Mouse (Mus musculus) cerebellum, postnatal 25 days (tissue): ENCODE data around the gene Xpnpep2.

Source experiments
- DNase-seq, 2 experiments: peaks; one replicate each; pipeline ENCODE4 v3.0.0; 2021; ENCODE audit warnings: mixed read lengths in 2 of 2

Xpnpep2 gene

DNA sequence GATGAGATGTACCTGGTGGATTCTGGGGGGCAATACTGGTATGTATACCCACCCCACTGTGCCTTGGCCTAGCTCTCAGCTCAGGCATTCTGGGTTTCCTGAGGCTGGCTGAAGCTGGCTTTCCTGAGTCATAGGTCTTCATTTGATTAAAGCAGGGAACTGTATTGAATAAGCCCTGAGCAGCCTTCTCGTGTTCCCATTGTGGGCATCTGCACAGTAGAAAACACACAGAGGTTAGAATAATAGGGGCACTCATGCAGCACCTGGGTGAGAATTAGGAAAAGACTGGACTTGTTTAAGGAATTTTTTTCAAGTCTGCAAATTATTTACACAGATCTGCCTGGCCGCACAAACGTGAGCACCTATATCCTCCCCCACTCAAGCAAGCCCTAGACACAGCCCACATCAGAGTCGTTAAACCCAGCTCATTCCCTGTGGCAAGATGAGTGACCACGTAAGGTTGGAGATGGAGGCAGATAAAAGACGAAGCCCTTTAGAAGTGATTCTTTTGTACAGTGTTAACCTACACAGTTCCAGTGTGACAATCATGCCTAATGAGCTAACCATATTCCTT lies 18.5 kb downstream of the Xpnpep2 start:
- DNase-seq: no peak

DNA sequence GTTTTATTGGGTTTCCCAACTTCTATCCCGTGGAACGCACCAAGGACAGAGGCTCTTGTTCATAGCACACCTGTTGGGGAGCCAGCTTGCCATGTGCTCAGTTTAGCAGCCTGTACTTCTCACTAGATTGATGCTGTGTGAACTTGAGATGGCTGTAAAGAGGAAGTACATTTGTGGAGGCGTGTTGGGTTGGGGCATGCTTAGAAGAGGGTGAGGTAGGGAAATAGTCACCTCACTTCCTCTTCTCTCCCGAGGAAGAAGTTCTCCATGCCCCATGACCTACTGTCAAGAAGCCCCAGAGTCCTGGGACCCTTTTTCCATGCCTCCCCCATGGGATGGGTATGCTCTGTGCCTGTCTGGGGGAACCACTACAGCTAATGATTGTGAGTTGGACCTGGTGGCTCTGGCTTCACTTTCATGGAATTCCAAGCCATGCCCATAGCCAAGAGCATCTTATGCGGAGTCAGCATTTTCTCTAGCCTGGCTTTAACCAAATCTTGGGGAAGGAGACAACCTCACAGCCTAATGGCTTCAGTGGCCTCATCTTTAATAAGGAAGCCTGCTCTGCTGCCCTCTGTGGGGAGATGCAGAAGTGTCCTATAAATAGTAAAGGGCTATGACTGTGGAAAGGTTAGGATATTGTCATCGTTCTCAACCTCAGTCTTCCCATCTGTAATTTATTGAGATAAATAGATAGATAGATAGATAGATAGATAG lies 19.1 kb downstream of the Xpnpep2 start:
- no peak for DNase-seq

DNA sequence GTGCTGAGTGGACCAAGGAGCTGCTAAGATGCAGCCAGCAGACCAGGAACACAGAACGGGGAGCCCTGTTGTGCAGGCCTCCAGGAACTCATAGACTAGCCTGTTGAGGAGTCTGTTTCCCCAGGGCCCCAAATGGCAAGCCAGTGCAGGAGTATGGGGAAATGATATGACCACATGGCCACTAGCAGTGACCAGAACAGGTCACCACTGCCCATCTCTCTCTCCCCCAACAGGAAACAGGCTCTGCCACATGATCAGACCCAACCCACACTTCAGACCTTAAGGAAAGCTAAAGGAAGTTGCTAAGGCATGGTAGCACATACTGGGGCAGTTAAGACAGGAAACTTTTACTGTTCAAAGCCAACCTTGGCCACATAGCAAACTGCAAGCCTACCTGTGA lies 20.6 kb downstream of the Xpnpep2 start:
- DNase-seq: no peak

DNA sequence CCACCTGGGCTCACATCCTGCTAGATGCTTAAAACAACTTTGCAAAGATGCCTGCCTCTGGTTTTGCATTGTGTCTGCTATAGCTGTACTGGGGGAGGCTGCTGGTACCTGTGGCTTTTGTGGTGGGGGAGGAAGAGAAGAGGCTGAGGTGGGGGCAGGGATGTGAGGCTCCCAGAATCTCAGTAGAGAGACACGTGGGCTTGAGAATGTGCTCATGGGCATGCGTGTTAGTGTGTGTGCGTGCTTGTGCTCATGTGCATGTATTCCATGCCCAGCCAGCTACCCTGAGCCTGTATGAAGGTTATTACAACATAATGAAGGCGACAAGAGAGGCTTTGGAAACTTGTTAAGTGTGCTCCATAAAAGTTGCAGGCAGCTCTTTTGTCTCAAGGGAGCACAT lies 28.4 kb downstream of the Xpnpep2 start:
- no peak for DNase-seq

DNA sequence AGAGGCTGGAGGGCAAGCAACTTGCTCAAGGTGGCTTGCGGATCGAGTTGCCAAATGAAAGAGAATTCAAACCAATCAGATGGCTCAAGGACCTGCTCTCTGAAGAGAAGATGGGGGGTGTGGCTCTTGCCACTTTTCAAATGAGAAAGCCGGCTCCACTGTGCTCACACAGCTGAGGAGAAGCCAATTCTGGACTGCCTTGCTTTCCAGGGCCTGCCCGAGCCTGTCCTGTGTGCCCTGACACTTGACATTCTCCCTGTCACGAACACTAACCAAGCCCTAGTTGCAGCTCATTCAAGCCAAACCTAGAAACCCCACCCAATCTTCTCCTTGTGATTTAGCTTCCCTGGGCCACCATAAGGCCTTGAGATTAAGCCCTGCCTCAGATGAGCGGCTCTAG lies 29.5 kb downstream of the Xpnpep2 start:
- DNase-seq: no peak

DNA sequence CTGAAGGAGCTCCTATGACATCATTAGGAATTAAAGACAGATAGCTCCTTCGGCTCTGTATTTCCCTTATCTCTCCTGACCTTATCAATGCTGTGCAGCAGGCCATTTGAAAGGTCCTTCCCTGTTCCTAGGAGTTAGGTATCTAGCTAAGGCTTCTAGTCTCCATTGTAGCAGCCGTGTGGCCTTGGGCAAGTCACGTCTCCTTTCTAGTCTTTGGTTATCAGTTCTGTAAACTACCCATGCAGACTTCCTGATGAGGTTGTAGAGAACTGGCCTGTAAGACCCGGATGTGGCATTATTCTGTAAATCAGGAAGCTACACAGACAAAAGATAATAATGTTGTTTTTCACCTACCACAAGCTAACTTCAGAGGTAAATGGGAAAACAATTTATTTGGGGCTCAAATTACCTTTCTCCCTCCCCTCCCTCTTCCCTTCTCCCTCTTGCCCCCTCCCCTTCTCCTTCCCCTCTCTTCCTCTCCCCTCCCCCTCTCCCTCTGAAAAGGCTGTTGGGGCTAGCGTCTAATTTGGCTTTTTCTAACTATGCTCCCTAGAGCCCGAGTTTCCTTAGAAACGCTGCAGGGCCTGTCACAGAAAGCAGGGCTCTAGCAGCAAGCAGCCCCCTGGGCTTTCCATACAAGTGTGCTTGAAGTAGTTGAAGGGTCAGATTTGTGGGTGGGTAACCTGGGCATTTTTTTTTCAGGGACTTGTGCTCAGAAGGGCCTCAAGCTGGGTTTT lies 30.2 kb downstream of the Xpnpep2 start:
- no peak for DNase-seq

DNA sequence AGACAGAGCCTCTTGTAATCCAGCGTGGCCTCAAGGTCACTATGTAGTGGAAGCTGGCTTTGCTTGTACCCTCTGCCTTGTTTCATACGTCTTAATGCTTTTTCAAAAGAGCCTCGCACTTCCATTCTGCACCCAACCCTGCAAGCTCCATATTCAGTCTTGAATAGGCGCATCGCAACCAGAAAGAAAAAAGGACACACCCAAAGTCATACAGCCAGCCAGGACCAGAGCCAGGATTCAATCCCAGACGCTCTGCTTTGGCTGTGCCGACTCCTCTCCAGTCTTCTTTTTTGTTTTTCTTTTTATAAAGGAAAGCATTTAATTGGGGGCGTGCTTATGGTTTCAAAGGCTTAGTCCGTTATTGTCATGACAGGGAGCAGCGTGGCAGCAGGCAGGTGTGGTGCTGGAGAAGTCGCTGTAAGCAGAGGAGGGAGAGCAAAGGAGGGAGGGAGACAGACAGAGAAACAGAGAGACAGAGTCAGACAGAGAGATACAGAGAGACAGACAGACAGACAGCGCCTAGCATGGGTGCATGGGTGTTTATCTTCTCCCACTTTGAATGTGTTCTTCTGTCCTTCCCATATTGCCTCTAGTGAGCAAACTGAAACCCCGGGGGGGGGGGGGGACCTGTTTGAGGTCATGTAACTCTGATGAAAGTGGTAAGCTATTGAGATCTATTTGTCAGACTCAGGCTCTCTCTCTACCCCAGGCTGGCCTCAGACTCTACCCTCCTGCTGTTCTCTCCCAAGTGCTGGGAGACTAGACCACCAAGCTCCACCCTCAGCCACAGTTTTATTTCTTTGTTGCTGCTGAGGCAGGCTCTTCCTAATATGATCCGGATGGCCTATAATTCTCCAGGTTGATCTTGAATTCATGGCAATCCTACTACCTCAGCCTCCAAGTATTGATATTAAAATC lies 31.1 kb downstream of the Xpnpep2 start:
- DNase-seq: no peak

DNA sequence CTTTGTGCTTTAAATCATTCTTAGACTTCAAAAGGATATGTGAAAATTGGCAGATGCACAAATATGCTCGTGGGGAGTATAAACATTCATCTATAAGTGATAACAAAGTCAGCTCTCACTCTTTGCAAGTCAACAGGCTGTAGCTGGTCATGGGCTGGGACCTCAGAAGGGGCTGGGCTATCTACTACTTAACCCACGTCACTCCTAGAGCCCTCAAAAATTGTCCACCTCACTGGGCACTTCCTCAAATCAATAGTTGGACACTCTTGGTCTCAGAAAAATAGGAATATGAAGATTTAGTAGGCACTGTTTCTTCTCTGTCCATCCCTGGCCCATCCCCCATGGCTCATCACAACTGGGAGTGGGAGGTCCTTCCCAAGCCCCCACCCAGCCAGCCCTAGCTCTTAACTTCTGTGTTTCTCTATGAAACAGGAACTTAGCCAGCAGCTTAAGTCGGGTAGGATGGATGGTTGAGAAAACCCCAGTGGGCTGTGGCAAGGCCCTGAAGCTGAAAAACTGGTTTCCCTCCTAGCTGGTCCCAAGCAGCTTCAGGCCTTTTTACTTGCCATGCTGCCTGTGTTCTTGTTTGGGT lies 31.9 kb downstream of the Xpnpep2 start:
- DNase-seq: no peak

DNA sequence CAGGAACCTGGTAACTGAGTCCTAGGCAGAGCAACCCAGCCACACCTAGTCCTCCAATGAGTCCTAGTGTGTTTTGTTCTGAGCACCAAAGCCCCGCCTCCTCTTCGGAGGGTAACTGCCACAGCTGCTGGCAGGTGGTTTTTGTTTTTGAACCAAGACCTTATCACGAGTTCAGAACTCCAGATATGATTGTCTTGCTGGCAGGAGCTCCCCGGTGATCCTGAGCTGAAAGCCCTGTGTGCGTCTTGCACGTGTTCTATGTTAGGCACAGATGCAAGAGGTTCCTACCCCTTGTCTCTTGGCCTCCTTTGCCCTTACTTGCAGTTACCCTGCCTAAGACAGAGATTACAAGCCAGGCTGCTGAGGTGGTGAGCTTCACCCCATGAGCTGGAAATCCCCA lies 33.0 kb downstream of the Xpnpep2 start:
- DNase-seq: no peak

DNA sequence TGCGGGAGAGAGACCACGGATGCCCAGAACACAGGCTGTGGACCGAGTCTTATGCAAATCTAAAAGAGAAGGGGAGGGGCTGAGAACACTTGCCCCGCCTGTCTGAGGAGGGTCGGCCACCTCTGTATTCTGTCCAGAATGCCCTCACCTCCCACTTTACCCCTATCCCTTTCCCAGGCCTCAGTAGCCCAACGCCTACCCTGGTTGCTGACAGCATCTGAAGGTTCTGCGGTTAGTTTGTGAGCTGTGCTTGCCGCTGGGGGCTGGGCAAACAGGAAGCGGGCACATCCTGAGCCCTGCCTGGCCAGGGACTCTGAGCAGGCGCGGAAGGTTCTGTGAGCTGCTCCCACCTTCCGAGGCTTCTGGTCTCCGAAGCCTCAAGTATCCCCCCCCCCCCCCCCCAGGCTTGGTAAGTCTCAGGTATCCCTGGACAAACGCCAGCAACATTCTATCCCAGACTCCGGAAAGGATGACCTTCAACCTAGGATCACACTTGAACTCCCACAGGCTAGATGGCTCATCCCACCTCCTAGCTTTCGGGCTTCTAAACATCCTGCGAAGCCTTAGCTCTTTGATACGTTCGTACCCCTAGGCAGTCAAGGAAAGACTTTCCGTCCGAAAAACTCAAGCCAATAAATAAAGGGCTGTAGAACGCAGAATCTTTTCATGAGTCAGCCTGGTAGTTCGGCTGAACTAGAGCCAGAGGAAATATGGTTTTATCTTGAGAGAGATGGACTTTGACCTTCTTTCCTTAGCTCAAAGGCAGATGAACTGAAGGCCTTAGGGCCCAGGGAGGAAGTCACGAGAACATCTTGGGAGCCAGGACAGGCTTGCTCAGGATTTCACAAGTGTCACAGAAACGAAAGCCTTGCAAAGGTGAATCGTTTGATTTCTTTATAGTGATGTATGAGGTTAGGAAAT lies 35.1 kb downstream of the Xpnpep2 start:
- DNase-seq: no peak

DNA sequence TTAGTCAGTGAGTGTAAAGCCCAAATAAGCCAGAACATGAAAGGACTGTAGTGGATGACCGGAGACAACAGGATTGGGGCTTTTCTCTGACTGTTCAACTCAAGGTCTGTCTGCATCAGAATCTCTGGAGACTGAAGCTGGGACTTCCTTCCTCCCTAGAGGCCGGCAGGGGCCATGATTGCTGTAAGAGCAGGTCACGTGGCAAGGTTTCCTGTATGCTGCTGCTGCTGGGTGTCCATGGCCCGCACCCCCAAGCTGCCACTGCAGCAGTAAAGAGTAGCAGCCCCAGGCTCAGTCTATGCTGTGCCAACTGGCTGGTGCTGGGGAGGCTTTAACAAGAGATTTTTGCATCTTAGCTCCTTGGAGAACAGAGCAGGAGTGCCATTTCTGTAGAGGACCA lies 37.7 kb downstream of the Xpnpep2 start, which contains the start of gene Sash3:
Sash3 (plus strand) TSS at position 175 of the 400 bp plus-strand sequence.
- no peak for DNase-seq

DNA sequence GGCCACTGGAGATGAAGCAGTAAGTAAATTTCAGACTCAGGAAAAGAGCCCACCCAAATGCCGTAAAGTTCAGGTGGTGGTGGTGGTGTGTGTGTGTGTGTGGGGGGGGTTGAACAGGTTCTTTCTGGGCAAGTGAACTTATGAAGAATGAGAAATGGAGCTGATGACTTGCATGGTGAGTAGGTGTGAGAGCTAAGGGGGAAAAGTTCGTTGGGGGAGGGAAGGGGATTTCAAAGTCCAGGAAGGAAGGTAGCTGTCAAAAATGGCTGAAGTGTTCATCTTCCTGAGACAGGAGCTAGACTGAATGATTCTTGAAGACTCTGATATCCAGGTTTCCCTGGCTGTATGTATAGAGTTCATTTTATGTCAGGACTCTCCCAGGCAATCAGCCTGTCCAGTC lies 38.7 kb downstream of the Xpnpep2 start:
- no peak for DNase-seq

DNA sequence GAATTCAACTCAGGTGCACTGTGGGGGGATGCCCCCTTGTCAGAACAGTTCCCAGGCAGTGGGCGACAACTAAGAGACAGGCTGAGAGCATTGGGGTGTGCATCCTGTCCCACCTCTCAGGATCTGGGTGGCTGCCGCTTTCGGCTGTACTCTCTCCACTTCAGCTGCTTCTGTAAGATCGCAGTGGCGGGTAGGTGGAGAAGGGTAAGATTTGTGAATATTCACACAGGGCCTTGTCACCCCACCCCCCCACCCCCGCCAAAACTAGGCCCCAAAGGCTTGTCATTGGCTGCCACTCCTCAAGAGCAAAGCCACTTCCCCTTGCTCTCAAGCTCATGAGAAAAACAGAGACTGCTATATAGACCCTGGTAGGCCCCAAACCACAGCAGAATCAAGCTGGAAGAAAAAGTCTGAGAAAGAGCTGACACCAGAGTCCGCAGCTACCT lies 39.2 kb downstream of the Xpnpep2 start:
- DNase-seq: no peak

DNA sequence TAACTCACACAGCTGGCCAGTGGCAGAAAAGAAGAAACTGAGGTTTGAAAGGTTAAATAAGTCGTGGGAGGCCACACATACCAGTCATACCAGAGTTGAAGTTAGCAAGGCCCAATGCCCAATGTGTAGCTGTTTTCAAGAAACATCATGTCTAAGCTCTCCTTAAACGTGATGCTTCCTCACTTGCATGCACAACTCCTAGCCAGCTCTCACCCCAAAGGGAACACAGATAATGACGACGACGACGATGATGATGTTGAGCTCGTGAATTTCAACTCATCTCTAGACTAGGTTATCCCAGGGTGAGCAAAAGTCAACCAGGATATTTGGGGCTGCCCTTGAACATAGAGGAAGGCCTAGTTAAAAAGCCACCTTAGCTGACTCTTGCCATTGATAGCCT lies 43.6 kb downstream of the Xpnpep2 start:
- DNase-seq: no peak

DNA sequence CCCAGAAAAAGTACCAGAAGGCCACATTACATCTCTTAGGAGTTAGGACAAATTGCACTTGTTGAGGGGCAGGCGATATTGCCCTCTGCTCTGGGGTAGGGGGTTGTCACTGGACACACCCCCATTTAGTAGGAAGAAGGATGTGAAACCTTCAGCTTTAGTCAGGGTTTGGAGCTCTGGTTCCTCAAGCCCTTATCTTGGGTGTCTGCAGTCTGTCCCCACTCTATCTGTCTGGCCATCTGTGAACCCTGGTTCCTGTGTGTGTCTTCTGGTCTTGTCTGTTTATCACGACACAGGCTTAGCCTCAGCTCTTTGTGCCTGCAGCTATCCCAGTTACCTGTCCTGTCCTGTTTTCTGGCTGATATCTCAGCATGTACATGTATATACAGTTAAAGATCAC lies 44.9 kb downstream of the Xpnpep2 start:
- DNase-seq: no peak

DNA sequence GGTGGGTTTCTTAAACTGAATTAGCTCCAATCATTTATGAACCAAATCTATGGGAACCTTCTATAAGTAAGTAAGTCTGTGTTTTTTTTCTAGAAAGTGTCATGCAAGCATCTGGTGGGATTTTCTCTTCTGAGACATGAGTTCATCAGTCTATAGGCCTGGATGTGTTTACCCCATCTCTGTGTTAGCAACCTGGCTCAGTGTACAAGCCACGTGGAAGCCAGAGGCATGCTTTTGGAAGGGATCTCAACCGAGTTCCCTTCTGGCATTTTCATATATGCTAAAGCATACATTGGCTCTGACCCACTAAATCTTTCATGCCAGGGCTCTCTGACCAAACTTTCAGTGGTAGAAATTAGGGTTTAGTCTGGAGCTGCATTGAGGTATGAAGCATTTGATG lies 45.4 kb downstream of the Xpnpep2 start:
- no peak for DNase-seq

DNA sequence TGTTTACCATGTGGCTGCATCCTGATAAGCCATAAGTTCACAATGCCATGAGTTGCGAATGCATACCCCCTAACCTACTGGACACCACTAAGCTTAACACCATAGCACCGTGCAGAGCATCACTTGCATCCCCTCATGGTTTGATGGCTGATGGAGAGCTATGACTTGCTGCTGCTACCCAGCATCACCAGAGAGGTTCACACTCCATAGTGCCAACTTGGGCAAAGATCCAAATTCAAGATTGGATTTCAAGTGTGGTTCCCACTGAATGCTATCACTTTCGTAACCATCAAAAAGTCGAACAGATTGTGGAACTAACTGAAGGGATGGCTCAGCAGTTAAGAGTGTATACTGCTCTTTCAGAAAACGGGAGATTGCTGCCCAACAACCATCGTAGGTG lies 47.0 kb downstream of the Xpnpep2 start:
- DNase-seq: no peak

DNA sequence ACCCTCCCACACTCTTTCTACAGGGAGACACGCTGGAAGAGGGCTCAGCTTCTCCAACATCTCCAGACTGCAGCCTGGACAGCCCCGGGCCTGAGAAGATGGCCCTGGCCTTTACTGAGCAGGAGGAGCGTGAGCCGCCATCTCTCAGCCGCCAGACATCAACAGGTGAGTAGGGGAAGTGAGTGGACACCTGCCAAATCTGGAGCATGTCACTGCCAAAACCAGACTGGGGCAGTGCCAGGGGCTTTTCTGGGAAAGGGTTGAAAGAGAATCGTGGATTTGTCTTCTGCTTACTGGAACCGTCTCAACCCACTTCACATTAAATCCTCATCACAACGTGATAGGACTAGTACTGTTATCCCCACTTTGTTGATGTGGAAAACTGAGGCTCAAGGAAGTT lies 48.9 kb downstream of the Xpnpep2 start:
- DNase-seq: peak in 1 of 2 experiments; percentile 31

DNA sequence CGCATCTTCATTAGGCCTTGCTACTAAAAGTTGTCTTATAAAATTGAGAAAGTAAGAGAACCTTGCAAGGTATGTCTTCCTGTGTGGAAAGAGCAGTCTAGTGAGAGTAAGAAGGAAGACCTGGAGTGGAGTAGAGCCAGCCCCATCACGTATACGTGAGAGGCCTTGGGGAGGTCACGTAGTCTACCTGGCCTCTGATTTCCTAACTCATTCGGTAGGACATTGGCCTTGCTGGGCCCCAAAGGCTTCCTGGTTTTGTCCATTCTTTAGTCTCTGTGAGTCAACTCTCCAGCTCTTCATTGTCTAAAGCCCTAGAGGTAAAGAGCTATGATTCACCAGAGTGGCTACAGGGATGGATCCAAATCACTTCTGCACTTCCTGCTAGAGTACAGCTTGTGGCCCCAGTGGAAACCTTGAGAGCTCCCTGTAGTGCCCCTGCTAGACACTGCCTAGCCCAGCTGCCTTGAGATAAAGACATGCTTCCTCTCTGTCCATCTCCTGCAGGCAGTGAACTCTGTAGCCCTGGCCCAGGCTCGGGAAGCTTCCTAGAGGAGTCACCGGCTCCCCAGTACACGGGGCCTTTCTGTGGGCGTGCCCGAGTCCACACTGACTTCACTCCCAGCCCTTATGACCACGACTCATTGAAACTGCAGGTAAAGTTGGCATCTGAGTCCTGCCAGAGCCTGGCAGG lies 49.8 kb downstream of the Xpnpep2 start:
- DNase-seq: no peak

DNA sequence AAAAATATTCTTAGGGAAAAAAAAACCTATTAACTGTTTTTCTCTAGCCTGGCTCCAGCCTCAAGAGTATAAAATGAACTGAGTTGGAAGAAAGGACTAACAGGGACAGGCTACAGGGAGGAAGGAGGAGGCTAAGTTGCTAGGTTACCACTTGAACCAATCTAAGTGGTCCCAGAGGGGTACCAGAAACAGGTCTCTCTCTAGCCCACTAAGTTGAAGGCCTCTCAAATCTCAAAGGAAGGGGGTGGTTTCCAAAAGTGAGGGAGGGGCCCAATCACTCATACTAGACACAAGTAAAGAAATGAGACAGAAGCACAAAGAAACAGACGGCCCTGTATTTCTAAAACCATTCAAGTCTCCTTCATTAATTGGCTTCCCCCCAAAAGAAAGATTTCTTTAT lies 61.4 kb downstream of the Xpnpep2 start:
- no peak for DNase-seq

DNA sequence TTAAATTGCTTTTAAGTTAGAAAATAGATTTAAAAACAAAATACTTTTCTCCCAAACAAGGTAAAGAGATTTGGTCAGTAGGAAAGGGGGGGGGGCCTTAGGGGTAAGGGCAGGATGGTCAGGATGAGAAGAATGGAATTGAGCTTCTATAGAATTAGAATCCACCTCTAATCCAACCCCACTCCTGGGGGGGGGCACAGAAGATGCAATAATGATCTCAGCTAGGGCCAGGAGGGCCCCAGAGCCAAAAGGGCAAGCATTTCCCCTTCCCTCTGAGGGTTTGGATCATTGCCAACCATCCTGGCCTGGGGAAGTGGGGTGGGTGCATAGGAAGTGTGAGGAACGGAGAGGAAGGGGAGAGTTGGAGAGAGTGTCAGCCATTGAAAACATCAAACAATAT lies 61.8 kb downstream of the Xpnpep2 start:
- no peak for DNase-seq
